Mouse (Mus musculus) lung, postnatal 10 days (tissue): ENCODE data around the gene Prmt8.

ENCODE experiments used
- DNase-seq: peaks from one replicate; pipeline ENCODE4 v3.0.0; 2021

Gene Prmt8

DNA sequence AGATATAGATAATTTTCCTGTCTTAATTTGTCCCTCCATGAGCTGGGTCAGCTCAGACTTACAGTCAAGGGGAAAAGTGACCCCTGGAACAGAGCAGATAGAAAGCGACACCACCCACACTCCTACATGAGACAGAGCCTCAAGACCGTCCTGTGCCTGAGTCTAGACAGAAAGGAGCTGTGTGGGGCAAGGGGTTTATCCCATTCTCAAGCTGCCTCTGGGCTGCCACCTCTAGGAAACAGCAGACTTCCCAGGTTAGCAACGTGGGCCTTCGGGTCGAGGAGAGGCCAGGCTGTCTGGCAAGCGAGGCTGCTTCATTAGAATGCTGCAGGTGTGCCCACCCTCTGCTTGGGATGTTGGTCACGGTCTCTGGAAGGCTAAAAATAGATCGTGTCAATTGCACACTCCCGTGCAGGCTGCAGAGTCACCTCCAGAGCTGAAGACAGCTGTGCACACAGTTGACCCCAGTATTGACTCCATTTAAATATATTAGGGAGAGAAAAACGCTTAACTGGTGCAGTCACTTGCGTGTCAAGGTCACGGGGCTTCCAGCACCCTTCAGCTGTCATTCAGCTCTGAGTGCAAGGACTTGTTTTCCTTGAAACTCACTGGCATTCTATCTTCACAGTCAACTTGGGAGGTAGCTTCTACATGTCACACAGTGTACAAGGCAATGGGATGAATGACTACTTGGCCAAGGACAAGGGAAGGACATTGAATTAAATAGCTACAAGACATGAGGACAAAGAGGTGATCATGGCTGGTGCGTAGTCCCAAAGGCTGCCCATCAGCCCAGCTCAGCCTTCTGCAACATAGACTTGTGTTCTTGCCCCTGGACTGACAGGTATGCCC lies 33.9 kb downstream of the Prmt8 start:
- no peak for DNase-seq

DNA sequence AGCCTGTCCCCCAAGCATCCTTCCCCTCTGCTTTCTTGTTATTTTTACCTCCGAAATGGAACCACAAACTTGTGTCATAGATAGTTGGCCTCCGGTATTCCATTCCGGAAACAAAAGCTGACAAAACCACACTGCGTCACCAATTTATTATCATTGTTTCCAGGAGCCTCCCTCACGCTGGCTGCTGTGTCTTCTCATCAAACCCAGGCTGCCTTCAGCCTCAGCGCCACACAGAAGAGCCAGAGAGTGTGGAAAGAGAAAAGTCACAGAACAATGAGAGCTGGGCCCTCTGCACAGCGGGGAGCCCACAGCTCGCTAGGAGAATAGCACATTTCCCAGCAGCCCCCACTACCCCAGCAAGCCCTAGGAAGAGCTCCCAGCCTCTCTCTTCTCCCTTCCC lies 46.1 kb downstream of the Prmt8 start:
- DNase-seq: no peak

DNA sequence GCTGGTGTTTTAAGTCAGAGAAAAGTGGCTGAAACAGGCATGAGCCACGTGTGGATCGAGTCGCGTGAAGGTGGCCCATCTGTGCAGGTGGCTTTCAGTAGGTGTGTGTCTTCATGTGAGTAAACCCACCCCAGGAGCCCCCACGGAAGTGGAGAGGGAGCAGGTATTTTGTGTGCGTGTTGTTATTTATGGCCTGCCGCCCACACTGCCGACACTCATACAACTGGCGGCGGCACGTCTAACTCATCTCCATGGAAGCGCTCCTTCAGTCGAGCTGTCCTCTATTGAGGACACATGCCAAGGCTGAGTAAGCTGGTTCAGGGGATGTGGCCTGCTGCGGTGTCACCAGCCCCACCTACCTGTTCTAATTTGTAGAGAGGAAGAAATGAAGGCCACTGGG lies 49.4 kb downstream of the Prmt8 start:
- DNase-seq: no peak

DNA sequence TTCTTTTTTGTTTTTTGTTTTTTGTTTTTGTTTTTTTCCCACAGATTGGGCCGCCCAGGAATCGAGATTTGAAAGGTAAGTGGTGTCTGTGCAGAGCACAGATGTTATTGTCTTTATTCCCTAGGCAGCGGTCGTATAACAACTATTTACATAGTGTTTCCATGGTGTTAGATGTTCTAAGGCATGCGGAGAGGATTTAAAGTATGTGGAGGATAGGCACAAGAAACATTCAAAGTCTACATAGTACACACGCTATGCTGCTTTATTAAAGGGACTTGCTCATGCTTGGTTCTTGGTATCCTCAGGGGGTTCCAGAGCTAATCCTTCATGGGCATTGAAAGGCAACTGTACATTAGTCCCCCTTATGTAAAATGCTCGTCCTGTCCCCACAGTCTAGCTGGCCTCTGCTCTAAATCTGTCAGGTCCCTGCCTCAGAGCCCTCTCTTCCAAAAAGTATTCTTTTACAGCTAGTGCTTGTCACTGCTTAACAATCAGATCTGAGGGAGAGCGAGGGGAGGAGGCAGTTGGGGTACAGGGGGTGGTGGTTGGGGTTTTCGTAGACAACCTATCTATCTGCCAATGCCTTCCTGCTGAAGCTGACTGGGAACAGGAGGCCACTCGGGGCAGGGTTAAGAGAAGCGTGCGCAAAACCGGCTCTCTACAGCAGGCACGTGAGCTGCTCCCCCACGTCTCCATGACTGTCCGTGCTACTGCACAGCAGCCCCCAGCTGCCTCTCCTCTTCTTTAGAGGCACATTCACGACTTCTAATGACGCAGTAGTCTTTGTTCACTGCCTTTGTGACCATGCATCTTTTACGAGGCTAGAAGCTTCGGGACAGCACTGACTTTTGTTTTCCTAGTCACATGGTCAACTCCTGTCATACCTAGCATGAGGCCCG lies 51.8 kb downstream of the Prmt8 start:
- DNase-seq: no peak

DNA sequence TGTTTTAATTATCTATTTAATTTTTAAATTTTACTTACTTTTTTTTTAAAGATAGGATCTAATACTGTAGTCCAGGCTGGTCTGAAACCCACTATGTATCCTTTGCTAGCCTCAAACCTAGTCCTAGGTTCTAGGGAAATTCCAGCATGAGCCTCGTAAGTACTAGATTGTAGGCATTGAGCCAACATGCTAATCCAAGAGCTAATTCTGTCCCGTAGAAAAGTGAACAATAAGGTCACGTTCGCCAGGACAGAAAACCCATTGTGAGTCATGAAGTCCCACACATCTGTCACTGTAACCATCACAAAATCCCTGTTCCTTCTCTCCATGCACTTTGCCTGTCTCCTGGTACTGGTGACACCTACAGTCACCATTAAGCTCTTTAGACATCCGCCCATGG lies 53.8 kb downstream of the Prmt8 start:
- DNase-seq: no peak

DNA sequence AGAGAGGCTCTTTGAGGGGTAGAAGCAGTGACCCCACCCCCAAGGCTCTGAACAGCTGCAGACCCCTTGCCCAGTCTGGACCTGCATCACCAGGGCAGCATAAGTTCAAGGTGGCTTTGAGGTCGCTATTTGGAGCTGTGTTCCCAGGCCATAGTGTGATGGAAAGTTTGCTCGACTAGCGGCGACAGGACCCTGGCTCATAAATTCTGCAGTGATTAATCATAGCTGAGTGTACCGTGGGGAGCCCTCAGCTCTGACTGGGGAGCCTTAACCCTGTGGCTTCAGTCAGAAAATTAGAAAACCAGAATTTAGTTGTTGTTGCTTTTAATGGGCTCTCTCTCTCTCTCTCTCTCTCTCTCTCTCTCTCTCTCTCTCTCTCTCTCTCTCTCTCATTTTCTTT lies 54.4 kb downstream of the Prmt8 start:
- DNase-seq: no peak

DNA sequence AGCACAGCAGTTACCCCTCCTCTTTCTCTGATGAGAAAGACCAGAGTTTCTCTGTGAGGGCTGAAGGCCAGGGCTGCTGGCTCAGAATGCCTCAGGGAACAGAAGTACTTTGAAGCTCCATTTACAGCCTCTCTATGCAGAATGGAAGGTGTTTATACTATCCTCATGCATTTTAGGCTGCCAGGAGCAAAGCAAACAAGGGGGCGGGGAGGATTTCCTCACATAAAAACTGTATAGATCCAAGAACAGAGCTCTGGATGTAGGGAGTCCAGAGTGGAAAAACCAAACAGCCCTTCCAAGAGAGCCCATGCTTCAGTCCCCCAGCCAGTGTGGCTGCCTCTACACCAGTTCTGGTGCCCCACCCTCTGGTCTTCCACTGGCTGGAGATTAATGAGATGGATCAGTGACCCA lies 61.0 kb downstream of the Prmt8 start:
- DNase-seq: no peak

DNA sequence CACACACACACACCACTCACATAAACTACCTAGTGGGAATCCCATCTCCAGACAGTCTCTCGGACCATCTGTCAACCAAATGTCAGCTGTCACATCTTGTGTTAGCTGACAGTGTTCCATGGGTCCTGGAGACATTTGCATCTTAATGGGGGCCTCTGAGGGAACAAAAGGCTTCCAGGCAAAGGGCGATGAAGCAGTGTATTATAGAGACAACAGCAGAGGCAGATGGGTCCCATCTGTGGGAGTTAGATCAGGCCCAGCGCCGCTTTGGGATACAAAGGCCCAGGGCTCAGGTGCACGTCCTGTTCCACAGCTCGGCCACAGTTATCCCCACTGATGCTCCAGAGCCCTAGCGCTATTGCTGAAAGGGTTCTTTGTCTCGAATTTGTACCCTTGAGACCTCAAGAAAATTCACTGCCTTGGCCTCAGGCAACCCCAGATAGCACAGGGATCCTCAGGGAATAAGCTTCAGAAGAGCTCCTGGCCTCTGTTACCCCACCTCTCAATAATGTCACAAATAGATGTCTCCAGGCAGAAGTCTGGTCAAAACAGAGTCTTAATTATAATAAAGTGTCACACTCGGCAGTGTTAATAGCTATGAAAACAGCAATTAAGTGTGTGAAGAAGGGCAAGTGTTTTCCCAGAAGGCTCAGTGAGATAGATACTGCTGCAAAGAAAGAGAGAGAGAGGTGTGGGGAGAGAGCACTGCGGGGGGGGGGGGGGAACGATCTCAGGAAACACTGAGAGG lies 68.1 kb downstream of the Prmt8 start:
- no peak for DNase-seq

DNA sequence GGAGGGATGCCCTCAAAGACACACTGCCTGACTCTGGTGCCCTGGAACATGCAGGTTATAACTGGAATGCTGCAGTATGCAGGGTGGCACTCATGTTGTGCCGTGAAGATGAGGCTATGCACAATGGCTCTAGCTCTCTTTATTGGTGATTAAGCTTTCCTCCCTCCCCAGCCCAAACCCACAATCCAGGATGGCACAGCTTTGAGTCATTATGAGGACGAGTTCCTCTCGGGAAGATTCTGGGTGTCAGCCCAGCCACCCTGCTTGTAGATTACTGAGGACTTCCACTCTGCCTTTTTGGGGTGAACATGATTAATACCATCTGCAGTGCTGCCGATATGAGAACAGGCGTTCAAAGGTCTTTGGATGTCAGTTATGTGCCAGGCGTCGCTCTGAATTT lies 75.6 kb downstream of the Prmt8 start:
- no peak for DNase-seq

DNA sequence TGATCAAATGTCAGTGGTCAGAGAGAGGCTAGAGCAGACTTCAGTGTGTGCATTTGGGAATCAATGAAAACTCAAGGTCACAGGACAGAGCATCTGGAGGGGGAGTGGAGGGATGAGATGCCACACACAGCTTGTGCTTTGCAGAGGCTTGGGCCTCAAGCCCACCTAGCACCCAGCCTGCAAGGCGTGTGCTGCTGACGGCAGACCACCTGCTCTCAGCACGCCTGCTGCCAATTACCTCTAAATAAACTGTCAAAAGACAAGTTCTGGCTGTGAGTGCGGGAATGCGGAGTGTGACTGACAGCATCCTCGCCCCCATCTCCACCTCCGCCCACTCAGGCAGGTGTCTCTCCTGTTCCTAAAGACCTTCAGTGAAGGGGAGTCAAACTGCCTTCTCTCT lies 77.0 kb downstream of the Prmt8 start:
- DNase-seq: no peak

DNA sequence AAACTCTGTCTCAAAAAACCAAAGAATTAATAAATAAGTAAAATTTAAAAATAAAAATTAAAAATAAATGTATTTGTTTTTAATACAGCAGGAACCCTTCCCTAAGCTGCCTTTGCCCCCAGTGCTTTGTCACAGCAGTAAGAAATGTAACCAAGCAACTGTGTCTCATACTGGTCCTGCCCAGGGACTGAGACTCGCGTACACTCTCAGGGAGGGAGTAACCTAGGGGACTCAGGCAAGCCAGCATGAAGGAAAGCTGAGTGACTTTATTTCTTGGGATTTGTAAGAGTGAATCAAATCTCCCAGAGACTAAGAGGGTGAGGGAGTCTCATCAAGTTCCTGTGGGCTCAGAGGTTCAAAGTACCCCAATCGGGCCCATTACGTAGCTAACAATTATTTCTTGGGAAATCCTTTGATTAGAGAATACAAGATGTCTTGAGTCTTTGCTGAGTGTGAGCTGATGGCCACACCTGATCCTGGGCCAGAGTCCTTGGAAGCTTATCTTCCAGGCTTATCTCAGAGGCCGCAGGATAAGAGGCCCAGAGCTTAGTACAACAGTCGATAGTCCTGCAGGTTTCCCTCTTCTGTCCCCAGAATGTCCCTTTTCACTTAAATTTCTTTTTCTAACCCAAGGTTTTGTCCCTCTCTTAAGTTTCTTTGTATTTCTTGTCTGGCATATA lies 82.0 kb downstream of the Prmt8 start:
- no peak for DNase-seq

DNA sequence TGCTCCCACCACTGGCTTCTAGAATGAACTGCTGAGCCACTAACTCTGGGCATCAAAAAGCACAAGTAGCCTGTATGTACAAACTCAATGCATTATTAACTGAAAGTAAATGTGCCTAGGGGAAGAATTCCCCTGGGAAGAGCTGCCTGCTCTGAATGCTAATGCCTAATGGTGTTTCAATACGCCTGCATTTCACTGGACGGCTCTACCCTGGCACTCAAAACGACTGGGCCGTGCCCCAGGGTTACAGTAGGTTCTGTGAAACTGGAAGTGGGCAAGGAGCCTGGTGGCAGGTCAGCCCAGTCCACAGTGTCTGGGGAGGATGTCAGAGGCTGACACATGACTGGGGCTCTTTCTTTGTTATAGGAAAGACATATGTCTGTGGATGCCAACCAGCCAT lies 84.3 kb downstream of the Prmt8 start:
- no peak for DNase-seq

DNA sequence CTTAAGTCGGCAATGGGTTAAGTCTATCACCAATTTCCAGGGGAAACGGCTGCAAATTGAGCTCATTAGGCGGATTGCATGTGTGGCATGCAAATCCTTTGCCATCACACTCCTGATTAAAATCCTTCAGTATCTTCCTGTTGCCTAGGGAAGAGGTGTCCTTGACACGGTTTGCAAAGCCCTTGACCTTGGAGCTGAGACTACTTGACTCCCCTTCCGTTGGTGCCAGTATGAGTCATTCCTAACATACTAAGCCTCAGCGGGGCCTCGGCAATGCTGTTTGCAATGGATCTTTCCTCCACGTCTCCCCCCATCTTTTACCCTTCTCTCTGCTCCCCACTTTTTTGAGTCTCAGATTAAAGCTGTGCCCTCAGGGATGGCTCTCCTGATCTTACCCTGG lies 85.7 kb downstream of the Prmt8 start:
- DNase-seq: peak; percentile 58

DNA sequence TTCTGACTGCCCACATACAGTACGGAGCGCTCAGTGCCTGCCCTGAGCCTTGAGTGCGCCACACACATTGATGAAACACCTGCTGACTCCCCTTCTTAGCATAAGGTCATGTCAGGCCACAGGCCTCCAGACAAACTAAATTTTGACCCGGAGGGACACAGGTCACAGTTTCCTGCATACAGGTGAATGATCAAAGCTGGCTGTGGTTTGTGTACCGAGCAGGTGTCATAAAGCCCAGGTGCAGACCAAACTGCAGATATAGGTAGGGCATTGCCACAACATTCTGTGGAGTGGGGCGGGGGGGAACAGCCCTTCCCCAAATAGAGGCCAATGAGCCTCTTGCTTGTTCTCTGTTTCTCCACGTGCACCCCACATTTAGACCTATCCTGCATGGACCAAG lies 88.5 kb downstream of the Prmt8 start:
- DNase-seq: no peak

DNA sequence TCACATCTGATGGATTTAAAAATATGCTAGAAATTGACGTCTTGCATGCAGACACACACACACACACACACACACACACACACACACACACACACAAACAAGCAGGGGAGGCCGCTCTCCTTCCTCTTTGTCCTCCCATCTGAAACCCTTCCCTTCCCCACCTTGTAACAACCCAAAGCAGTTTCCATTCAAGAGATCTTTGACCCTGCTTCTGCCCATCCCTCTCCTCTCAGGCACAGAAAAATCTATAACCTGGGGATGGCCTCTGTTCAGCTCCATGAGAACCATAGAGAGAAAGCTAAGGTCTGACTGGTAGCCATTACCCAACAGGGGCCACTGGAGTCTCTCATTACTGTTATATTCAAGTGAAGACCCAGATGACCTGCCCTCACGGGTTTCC lies 90.3 kb downstream of the Prmt8 start:
- DNase-seq: no peak

DNA sequence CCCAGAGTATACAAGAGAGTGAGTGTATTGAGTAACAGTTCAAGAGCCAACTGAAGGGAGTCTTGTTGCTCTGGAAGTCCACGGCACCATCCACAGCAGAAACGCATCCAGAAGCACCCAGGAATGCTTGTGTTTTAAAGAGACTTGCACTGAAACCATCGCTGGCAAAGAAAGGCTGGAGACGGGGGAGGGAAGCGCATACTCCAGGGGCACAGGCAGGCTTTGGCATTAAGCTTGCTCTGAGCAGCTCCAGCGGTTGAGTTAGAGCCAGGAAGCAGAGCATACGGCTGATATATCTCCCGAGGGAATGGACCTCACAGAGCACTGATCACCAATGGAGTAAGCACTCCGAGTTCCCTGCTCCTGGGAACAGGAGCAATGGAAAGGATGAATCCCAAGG lies 91.0 kb downstream of the Prmt8 start:
- no peak for DNase-seq

DNA sequence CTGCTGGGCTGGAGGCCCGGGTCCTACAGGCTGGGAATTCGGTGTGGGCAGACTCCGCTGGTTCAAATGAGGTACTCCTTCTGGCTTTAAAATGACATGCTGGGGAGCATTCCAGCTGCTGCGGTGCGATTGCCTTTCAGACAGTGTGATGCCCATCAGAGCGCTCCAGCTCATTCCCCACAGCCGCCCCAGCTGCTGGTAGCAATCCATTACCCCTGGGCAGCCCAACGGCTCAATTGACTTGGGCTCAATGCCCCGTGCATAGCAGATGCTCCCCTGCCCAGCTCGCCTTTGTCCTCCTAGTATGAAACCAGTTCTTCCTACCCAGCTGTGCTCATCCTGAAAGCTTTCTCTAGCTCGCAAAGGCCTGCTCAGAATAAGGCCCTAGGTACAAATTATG lies 92.4 kb downstream of the Prmt8 start:
- DNase-seq: no peak

DNA sequence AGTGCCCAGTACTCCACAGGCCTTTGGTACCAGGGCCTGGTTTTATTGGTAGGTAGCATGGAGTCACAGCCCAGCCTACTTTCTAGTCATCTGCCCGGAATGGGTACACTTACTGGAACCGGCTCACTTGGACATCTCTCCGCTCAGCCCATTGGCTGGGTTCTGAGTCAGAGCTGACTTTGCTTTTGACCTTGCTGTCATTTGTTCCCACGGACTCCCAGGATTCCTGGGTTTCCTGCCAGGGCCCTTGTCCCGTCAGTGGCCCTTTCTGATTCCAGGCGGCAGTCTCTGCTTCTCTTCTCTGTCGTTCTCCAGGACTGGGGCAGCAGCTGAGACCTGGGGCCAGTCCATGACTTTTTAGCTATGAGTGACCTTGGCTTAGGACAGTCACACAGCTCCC lies 97.2 kb downstream of the Prmt8 start:
- no peak for DNase-seq

DNA sequence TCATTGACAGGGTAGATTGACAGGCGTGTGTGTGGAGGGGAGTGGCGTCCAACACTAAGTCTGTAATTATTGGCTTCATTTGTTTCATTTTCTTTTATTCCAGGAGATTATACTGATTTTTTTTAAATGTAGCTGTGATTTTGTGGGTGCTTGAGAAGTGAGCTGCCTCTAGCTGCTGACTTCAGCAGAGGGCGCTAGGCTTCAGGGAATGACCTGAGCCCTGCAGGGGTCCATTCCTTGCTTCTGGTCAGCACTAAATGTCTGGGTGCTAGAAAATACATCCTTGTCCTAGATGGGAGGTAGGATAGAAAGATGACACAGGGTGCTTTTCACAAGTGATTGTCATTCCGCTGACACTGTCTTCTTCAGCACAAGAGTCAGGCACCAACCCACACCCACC lies 99.2 kb downstream of the Prmt8 start:
- DNase-seq: no peak

DNA sequence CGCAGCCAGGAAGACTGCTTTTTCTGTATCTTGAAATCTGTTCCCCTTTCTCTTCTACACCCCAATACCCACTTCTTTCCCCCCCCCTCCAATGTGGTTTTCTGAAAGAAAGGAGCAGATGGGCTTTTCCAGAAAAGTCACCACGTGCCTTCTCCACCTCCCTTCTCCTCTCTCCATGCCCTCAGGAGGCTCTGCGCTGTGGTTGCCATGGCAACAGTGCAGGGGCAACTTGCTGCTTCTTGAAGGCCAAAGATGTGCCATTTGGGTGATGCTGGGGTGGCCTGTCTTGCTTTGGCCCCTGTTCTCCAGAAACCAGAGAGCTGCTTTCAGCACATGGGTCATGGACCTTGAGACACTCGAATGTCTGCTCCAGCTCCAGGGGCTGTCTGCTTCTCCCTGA lies 100.0 kb downstream of the Prmt8 start:
- DNase-seq: no peak

DNA sequence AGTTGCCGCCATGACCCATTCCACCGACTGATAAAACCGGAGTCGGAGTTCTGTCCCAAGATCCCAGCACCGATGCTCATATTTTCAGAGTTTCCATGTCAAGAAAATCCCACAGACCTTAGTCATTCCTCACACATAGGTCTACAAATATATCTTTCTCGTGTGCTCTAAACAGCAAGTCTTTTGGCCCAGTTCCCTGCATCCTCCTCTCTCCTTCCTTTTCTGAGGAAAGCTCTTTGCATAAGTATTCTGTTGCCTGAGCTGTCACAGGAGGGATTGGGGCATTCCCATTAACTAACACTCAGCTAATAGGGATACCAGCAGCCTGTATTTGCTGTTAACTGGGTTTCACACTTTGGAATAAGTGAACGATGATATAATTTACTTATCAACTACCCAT lies 106.0 kb downstream of the Prmt8 start:
- no peak for DNase-seq

DNA sequence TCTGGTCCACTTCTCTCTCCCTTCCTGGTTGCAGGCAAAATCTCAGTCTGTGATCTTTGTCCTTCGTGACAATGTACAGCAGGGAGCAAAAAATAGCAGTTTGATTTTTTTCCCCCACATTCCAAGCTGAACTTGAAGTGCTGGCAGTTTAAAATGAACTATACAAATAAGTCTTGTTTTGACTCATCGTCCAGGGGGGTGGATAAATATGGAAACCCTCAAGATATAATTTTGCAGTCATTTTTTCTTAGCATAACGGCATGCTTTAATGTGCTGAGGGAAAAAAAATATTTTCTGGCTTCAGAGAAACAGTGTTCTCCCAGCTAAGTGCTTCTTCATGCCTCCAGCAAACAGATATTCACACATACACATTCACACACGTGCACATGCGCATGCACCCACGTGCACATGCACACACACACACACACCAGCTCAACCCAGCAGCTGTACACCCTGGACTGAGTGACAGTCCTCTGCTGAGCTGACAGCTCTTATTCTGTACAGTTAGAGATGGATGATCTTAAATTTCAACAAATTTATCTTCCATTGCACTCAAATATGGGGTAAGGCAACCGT lies 107.5 kb downstream of the Prmt8 start:
- no peak for DNase-seq

DNA sequence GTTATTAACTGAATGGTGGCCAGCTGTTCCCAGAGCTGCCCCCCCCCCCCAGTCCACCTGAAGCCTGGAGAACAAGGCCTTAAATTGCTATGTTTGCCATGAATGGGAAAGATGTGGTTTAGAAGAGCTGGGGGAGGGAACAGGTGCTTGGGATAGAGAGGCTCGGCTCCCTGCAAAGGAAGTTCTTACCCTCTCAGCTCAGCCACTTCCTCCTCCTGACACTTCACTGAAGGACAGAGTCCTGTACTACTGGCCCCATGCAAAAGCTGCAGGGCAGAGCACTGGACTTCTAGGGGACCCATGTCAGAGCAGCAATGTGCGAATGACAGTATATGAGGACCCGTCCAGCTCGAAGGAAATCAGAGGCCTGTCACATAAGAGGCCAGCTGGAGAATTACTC lies 109.3 kb downstream of the Prmt8 start:
- peak; percentile 18 for DNase-seq
